Mouse (Mus musculus) MEL (cell line): ENCODE measurements around the gene Supt4a. TPM values are rescaled to one million over a fixed set of nuclear protein-coding genes. Genes with fewer than 3 reads are reported as not detected.

ENCODE experiments used
- DNase-seq: peaks from one replicate; pipeline ENCODE4 v3.0.0; 2011; ENCODE audit warnings: low read depth, low spot score
- H3K27ac ChIP-seq: 2 replicates; pipeline ENCODE4 v1.5.1; 2012; ENCODE audit warnings: low read depth, mild to moderate bottlenecking, control low read depth, low read length, moderate library complexity; ENCODE audit not compliant: control insufficient read depth
- H3K27me3 ChIP-seq, 2 experiments: fragments of 150-350 bp in 1 of 2; sonication (generic) in 1 of 2; 2 replicates each; pipeline ENCODE4 v1.6.1; 2012; ENCODE audit warnings: low read length in 2 of 2, mild to moderate bottlenecking in 2 of 2, improper control_type of control experiment in 1 of 2, moderate library complexity in 1 of 2; ENCODE audit not compliant: insufficient read depth in 2 of 2, control insufficient read depth in 1 of 2
- H3K36me3 ChIP-seq, 2 experiments: 2 replicates each; pipeline ENCODE4 v1.6.1; 2012 to 2014; ENCODE audit warnings: low read length in 2 of 2, improper control_type of control experiment in 1 of 2, inconsistent platforms in 1 of 2, mild to moderate bottlenecking in 1 of 2; ENCODE audit not compliant: insufficient read depth in 2 of 2, control insufficient read depth in 1 of 2
- H3K4me1 ChIP-seq, 2 experiments: fragments of 150-350 bp in 1 of 2; sonication (generic) in 1 of 2; 2 replicates each; pipeline ENCODE4 v1.6.1; 2012; ENCODE audit warnings: low read length in 2 of 2, improper control_type of control experiment in 1 of 2, mild to moderate bottlenecking in 1 of 2; ENCODE audit not compliant: insufficient read depth in 2 of 2, control insufficient read depth in 1 of 2
- H3K4me3 ChIP-seq, 2 experiments: fragments of 150-350 bp in 1 of 2; sonication (generic) in 1 of 2; 2 replicates each; pipeline ENCODE4 v1.5.1; 2012; ENCODE audit warnings: low read depth in 2 of 2, low read length in 2 of 2, mild to moderate bottlenecking in 2 of 2, moderate library complexity in 2 of 2, control low read depth in 1 of 2, improper control_type of control experiment in 1 of 2; ENCODE audit not compliant: control insufficient read depth in 1 of 2, insufficient read depth in 1 of 2
- H3K79me2 ChIP-seq: 2 replicates; pipeline ENCODE4 v1.6.1; 2012; ENCODE audit warnings: mild to moderate bottlenecking, low read length, moderate library complexity; ENCODE audit not compliant: control insufficient read depth, poor library complexity, insufficient read depth
- H3K9ac ChIP-seq: 2 replicates; pipeline ENCODE4 v1.6.1; 2012; ENCODE audit warnings: low read depth, mild to moderate bottlenecking, control low read depth, low read length, moderate library complexity; ENCODE audit not compliant: control insufficient read depth, poor library complexity, severe bottlenecking
- H3K9me3 ChIP-seq: fragments of 150-350 bp; sonication (generic); replicated peaks from 2 replicates; pipeline ENCODE4 v1.6.1; 2012; ENCODE audit warnings: mild to moderate bottlenecking, low read length, improper control_type of control experiment, moderate library complexity; ENCODE audit not compliant: insufficient read depth
- BHLHE40 ChIP-seq: IDR thresholded peaks from 2 replicates; pipeline ENCODE4 v1.6.1; 2012; ENCODE audit warnings: low read depth, mild to moderate bottlenecking, inconsistent platforms, low read length, improper control_type of control experiment, borderline replicate concordance
- CHD1 ChIP-seq: IDR thresholded peaks from 2 replicates; pipeline ENCODE4 v1.6.1; 2012; ENCODE audit warnings: low read depth, mild to moderate bottlenecking, inconsistent platforms, low read length, improper control_type of control experiment
- CTCF ChIP-seq, 3 experiments: IDR thresholded peaks in 2 of 3; conservative IDR thresholded peaks in 1 of 3; 2 replicates each; pipeline ENCODE4 v1.5.1; 2011 to 2012; ENCODE audit warnings: low read length in 3 of 3, low read depth in 2 of 3, mild to moderate bottlenecking in 2 of 3, improper control_type of control experiment in 1 of 3, inconsistent platforms in 1 of 3, mixed read lengths in 1 of 3, moderate library complexity in 1 of 3; ENCODE audit not compliant: control insufficient read depth in 1 of 3, insufficient read depth in 1 of 3, poor library complexity in 1 of 3, severe bottlenecking in 1 of 3
- E2F4 ChIP-seq: IDR thresholded peaks from 2 replicates; pipeline ENCODE4 v1.6.1; 2011; ENCODE audit warnings: low read depth, low read length, improper control_type of control experiment, borderline replicate concordance
- GABPA ChIP-seq: IDR thresholded peaks from 2 replicates; pipeline ENCODE4 v1.6.1; 2012; ENCODE audit warnings: low read depth, mild to moderate bottlenecking, inconsistent platforms, low read length, improper control_type of control experiment, moderate library complexity
- GATA1 ChIP-seq: IDR thresholded peaks from 2 replicates; pipeline ENCODE4 v1.6.1; 2011; ENCODE audit warnings: low read depth, low read length, improper control_type of control experiment
- HCFC1 ChIP-seq: IDR thresholded peaks from 2 replicates; pipeline ENCODE4 v1.6.1; 2012; ENCODE audit warnings: low read depth, mild to moderate bottlenecking, inconsistent platforms, low read length, improper control_type of control experiment, moderate library complexity
- MAFK ChIP-seq: IDR thresholded peaks from 2 replicates; pipeline ENCODE4 v1.6.1; 2011; ENCODE audit warnings: low read depth, mild to moderate bottlenecking, low read length, improper control_type of control experiment, borderline replicate concordance
- MAX ChIP-seq: IDR thresholded peaks from 2 replicates; pipeline ENCODE4 v1.6.1; 2011; ENCODE audit warnings: low read length, improper control_type of control experiment
- MAZ ChIP-seq: IDR thresholded peaks from 2 replicates; pipeline ENCODE4 v1.6.1; 2012; ENCODE audit warnings: low read depth, mild to moderate bottlenecking, inconsistent platforms, low read length, improper control_type of control experiment
- MEF2A ChIP-seq: IDR thresholded peaks from 2 replicates; pipeline ENCODE4 v1.6.1; 2014; ENCODE audit warnings: low read depth, mild to moderate bottlenecking, inconsistent platforms, low read length, improper control_type of control experiment; ENCODE audit not compliant: poor library complexity, insufficient replicate concordance, severe bottlenecking; ENCODE audit errors: extremely low read depth
- MXI1 ChIP-seq: IDR thresholded peaks from 2 replicates; pipeline ENCODE4 v1.6.1; 2011; ENCODE audit warnings: mild to moderate bottlenecking, low read depth, low read length, improper control_type of control experiment
- MYB ChIP-seq: IDR thresholded peaks from 2 replicates; pipeline ENCODE4 v1.6.1; 2011; ENCODE audit warnings: mild to moderate bottlenecking, low read depth, low read length, improper control_type of control experiment
- NRF1 ChIP-seq: IDR thresholded peaks from 2 replicates; pipeline ENCODE4 v1.6.1; 2014; ENCODE audit warnings: low read depth, mild to moderate bottlenecking, inconsistent platforms, low read length, improper control_type of control experiment, moderate library complexity; ENCODE audit not compliant: poor library complexity, insufficient read depth, severe bottlenecking
- POLR2A ChIP-seq, 2 experiments: IDR thresholded peaks; 2 replicates each; pipeline ENCODE4 v1.6.1; 2011 to 2012; ENCODE audit warnings: low read length in 2 of 2, mild to moderate bottlenecking in 2 of 2, control low read depth in 1 of 2, improper control_type of control experiment in 1 of 2, low read depth in 1 of 2, moderate library complexity in 1 of 2; ENCODE audit not compliant: control insufficient read depth in 1 of 2, insufficient read depth in 1 of 2, poor library complexity in 1 of 2
- POLR2AphosphoS2 ChIP-seq: IDR thresholded peaks from 2 replicates; pipeline ENCODE4 v1.6.1; 2011; ENCODE audit warnings: low read length, improper control_type of control experiment
- RAD21 ChIP-seq: IDR thresholded peaks from 2 replicates; pipeline ENCODE4 v1.6.1; 2011; ENCODE audit warnings: mild to moderate bottlenecking, low read depth, low read length, improper control_type of control experiment
- SIN3A ChIP-seq: IDR thresholded peaks from 2 replicates; pipeline ENCODE4 v1.6.1; 2012; ENCODE audit warnings: low read length, improper control_type of control experiment, inconsistent platforms
- TAL1 ChIP-seq: IDR thresholded peaks from 2 replicates; pipeline ENCODE4 v1.6.1; 2012; ENCODE audit warnings: mild to moderate bottlenecking, inconsistent platforms, low read length, moderate library complexity, mixed read lengths
- TBP ChIP-seq: IDR thresholded peaks from 2 replicates; pipeline ENCODE4 v1.8.0; 2011; ENCODE audit warnings: low read depth, low read length, improper control_type of control experiment
- USF1 ChIP-seq: IDR thresholded peaks from 2 replicates; pipeline ENCODE4 v1.6.1; 2014; ENCODE audit warnings: low read depth, mild to moderate bottlenecking, inconsistent platforms, low read length, improper control_type of control experiment, moderate library complexity
- ZC3H11A ChIP-seq: IDR thresholded peaks from 2 replicates; pipeline ENCODE4 v1.6.1; 2012; ENCODE audit warnings: low read depth, mild to moderate bottlenecking, inconsistent platforms, low read length, improper control_type of control experiment
- ZKSCAN1 ChIP-seq: IDR thresholded peaks from 2 replicates; pipeline ENCODE4 v1.6.1; 2012; ENCODE audit warnings: low read depth, mild to moderate bottlenecking, inconsistent platforms, low read length, improper control_type of control experiment, moderate library complexity
- ZMIZ1 ChIP-seq: IDR thresholded peaks from 2 replicates; pipeline ENCODE4 v1.6.1; 2012; ENCODE audit warnings: low read depth, mild to moderate bottlenecking, inconsistent platforms, low read length, improper control_type of control experiment, moderate library complexity
- polyA plus RNA-seq, 2 experiments: library from polyadenylated mRNA; stranded (reverse) in 1 of 2; unstranded in 1 of 2; fragments of >175 nt in 1 of 2; fragments of >200 nt in 1 of 2; gene quantifications; 2 replicates each; pipeline versions ENCODE4 v1.2.1 to v1.2.4; 2012; ENCODE audit warnings: low replicate concordance in 2 of 2, low read depth in 1 of 2; ENCODE audit not compliant: insufficient read length in 2 of 2, insufficient read depth in 1 of 2, missing spikeins in 1 of 2
- total RNA-seq: library from RNA; depleted of rRNA; stranded (reverse); fragments of 300-350 nt; gene quantifications from 2 replicates; pipeline ENCODE4 v1.2.3, GENCODE M21; 2012

Gene Supt4a
- total and polyA plus RNA-seq, 3 experiments = 223 to 332 TPM; not detected in 1

DNA sequence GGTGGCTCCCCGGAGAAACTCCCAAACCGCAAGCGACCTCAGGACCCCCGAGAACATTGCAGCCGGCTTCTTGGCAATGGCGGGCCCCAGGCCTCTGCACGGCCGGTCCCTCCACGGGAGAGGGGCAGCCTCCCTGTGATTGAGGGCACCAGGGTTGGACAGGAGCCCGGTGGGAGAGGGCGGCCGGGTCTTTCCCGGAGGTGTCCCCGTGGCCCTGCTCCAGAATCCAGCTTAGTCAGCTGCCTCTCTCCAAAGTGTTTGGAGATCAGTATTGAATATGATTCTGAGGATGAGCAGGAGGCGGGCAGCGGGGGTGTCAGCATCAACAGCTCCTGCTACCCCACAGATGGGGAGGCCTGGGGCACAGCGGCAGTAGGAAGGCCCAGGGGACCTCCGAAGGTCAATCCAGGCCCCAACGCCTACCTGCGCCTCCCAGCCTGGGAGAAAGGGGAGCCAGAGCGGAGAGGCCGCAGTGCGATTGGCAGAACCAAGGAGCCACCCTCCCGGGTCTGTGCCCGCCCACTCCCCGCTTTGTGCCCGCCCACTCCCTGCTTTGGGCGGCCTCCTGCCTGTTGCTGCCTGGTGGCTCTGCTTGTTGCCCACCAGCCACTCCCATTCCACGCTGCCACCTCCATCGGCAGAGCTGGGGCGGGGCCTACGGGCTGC is 40.9 kb downstream of the Supt4a start:
- Histone ChIP-seq H3K27me3 (no peaks in the 10 kb centered on the region), H3K79me2 (no peaks in the 10 kb centered on the region), H3K27ac (no peak overlapping the region), H3K4me1 (no peaks in the 10 kb centered on the region), H3K36me3 (peaks cover 0 to 2% of the 10 kb centered on the region in 2 experiments; a peak in 1 of 4 replicates)
- TF ChIP-seq POLR2A (IDR thresholded peaks at IDR 0.05; ENCODE audit: control insufficient read depth in 1 of 2, insufficient read depth in 1 of 2, low read depth in 1 of 2, low read length in 2 of 2, poor library complexity in 1 of 2) (no peak), HCFC1 (no peak), MAZ (no peak), CHD1 (no peak), ZMIZ1 (no peak), USF1 (no peak), SIN3A (no peak), TAL1 (no peak), RAD21 (no peak), BHLHE40 (no peak), ZC3H11A (no peak), E2F4 (no peak), MEF2A (no peak), MAX (no peak), NRF1 (no peak), CTCF (IDR thresholded peaks at IDR 0.05 in 2 of 3, conservative IDR thresholded peaks at IDR 0.05 in 1 of 3; ENCODE audit: control insufficient read depth in 1 of 3, insufficient read depth in 1 of 3, low read depth in 2 of 3, low read length in 3 of 3, poor library complexity in 1 of 3, severe bottlenecking in 1 of 3) (no peak), GATA1 (no peak)
- TF ChIP-seq, all 39 proteins: peak for 0
- Histone ChIP-seq H3K4me3 (no peak overlapping the region), H3K9ac (no peak overlapping the region), H3K9me3 (no peaks in the 10 kb centered on the region)
- no peak for DNase-seq

DNA sequence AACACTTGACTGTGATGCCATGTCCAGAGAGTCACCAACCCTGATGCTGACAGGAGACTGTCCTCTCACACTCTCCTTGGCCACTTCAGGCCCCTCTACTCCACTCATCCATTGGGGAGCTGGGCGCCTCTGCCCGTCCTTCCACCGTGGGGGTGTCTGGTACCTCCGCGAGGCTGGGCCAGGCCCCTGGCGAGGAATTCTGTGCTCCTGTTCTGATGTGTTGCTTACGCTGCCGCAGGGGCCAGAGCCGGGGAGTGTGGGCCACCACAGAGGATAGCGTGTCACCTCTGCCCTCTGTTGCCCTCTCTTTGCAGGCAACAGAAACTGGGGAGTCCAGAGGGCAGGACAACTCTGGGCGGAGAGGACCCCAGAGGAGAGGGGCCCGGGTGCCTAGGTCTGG is 41.6 kb downstream of the Supt4a start:
- Histone ChIP-seq H3K27ac (no peak overlapping the region), H3K4me3 (no peak overlapping the region), H3K27me3 (no peaks in the 10 kb centered on the region), H3K36me3 (peaks cover 0 to 2% of the 10 kb centered on the region in 2 experiments; a peak in 1 of 4 replicates), H3K9ac (no peak overlapping the region), H3K79me2 (no peaks in the 10 kb centered on the region), H3K4me1 (no peaks in the 10 kb centered on the region), H3K9me3 (no peaks in the 10 kb centered on the region)
- no peak for DNase-seq
- TF ChIP-seq ZC3H11A = no peak
- TF ChIP-seq E2F4 = no peak
- no peak for TF ChIP-seq USF1
- TF ChIP-seq CHD1 = no peak
- TF ChIP-seq HCFC1 = no peak
- TF ChIP-seq GABPA = no peak
- no peak for TF ChIP-seq SIN3A
- no peak for TF ChIP-seq TBP
- TF ChIP-seq MAZ = no peak
- TF ChIP-seq NRF1 = no peak
- no peak for TF ChIP-seq MAFK
- no peak for TF ChIP-seq ZMIZ1
- TF ChIP-seq MYB = no peak
- TF ChIP-seq CTCF (IDR thresholded peaks at IDR 0.05 in 2 of 3, conservative IDR thresholded peaks at IDR 0.05 in 1 of 3; ENCODE audit: control insufficient read depth in 1 of 3, insufficient read depth in 1 of 3, low read depth in 2 of 3, low read length in 3 of 3, poor library complexity in 1 of 3, severe bottlenecking in 1 of 3) = no peak
- no peak for TF ChIP-seq TAL1
- no peak for TF ChIP-seq BHLHE40
- no peak for TF ChIP-seq ZKSCAN1
- no peak for TF ChIP-seq POLR2AphosphoS2
- TF ChIP-seq MAX = no peak
- no peak for TF ChIP-seq MXI1
